Mouse (Mus musculus) urinary bladder, postnatal 4 days (tissue): ENCODE results near the gene Erich6.

Source experiments
- DNase-seq, 2 experiments: peaks; one replicate each; pipeline ENCODE4 v3.0.0; 2021 to 2022; ENCODE audit warnings: low spot score in 2 of 2

Gene Erich6

GRCm38 (mm10) chr3:58636406-58637295, at the start of gene Erich6:
Gene Erich6 (minus strand): TSS chr3:58637207.
- peak in 1 of 2 experiments; percentile 24 for DNase-seq

DNA sequence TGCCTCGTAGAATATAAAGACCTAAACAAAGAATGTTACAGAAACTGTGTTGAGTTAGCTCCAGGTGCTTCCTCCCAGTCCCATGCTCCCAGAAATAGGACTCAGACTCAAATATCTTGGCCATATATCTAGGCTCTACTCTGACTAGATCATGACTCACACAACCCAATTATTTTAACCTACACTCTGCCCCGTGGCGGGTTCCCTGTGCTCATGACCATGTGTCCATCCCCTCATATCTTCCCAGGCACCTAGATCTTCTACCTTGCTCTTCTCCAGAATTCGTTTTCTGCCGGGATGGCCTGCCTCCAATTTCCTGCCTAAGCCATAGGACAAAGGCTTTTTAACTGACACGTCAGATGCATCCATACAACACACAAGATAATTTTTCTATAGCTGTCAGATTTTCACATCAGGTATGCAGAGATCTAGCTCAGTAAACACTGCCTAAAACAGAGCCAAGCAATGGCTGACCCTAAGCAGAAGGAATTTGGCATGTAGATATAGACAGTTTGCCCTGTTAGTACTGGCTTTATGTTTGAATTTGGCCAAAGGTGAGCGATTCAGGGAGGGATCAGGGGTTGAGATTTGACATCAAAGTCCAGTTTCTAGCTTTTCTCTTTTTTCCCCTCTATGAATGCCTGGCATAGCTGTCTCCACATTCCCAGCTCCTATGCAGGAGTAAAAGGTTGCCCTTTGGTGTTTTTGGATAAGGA, 49.4 kb upstream of the Erich6 start:
- DNase-seq, result no peak

DNA sequence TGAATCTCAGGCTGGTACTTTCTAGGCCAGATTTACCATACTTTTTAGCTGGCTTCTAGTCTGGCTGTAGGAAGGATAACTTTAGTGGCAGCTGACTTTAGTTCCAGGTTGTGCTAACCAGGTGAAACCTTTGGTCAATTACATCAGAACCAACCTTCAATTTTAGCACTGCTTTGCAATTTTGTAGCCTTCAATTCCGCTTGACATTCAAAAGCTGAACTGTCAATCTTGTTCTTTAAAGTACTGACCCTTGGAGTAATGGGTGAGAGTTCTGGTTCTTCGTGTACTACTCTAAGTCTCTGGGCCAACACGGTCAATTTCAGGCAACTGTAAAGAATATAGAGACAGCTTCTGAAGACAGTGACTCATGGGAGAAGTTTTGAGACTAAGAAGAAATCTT, 48.4 kb upstream of the Erich6 start:
- no peak for DNase-seq

DNA sequence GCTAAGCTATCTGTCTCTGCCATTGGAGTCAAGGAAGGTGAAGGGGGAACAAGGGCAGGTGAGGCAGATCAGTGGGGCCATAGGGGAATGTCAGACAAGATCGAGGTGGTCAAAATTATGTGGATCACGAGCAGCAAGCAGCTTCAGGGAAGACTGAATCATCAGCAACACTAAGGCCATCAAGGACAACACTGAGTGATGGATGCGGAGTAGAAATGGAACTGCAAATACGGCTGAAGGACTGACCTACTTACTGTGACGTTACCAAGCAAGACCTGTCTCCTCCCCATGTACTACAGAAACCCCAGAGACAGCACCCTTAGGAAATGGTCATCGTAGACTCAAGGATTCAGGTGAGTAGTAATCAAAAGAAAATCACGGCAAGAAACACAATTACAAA, 46.3 kb upstream of the Erich6 start:
- no peak for DNase-seq

- DNase-seq, result no peak
Observed at GRCm38 (mm10) chr3:58682336-58682735, 45.3 kb upstream of the Erich6 start.

DNA sequence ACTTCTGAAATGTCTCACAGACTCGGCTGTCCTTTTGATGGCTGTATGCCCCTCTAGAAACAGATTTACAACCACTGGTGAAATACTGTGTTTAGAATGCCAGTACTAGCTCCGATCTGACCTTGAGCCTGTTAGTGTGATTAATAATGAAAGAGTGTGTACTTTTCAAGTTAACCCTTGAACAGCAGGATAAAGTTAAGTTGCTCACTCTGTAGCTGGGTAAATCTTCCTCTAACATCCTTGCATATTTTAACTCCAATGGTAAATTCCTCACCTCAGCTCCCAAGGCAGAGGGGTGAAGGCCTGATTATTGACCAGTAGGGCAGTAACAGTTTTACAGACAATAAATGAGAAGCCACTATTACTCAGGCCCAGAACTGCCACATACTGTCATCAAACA, 44.8 kb upstream of the Erich6 start:
- DNase-seq, result no peak

DNA sequence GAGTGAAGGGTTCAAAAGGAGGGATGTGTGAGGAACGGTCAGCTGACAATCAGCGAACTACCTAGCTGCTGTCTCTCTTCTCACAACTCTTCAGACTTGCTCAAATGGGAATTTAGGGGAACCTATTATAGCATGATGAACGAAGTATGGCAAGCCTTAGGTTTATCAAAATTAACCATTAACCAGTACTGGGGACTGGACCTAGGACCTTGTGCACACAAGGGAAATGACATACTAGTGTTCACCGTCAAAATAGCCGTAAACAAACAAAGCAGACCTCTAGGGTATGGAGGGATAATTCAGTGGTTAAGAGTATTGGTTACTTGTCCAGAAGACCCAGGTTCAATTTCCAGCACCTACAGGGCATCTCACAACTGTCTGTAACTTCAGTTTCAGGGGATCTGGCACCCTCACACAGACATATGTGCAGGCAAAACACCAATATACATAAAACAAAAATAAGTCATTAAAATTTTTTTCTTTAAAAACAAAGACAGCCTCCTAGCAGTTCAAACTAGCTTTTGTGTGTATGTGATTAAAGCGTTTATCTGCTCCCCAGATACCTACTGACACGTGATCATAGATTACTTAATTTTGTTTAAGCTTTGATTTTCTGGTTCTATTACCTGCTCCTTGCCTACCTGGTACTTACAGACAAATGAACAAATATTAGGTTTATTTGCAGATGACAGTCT, 44.1 kb upstream of the Erich6 start:
- no peak for DNase-seq

DNA sequence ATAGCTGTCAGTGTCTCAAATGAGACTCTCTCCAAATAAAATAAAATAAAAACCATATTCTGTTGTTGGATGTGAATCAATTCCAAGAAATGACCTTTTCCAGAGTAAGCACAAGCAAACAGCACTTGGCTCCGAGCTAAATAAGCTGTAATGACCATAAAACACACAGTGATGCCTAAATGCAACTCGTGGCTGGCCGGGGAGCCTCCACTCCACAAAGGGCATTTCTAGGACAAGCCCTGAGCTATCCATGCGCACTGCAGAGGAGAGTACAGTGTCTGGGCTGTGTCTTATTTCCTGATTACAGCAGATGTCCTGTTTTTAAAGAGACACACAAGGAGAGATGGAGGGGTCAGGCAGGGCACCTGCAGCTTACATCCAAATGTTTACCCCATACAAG, 43.0 kb upstream of the Erich6 start:
- DNase-seq, result no peak

DNA sequence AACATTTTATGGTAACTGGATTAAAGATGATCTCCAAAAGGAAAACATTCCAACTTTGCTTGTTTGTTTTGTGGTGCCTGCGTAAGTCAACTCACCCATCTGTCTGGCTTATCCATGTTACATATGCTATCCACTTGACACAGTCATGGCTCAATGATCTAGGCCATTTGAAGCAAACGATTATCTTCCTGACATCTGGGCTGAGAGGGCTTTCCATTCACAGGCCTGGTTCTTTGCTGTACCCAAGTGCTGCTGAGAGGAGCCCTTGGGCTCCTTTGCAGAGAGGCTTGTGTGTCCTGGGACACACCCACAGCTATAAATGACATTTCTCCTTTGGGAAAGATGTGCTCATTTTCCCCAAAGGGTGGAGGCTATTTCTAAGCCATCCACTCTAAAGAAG, 41.9 kb upstream of the Erich6 start:
- DNase-seq, result no peak

DNA sequence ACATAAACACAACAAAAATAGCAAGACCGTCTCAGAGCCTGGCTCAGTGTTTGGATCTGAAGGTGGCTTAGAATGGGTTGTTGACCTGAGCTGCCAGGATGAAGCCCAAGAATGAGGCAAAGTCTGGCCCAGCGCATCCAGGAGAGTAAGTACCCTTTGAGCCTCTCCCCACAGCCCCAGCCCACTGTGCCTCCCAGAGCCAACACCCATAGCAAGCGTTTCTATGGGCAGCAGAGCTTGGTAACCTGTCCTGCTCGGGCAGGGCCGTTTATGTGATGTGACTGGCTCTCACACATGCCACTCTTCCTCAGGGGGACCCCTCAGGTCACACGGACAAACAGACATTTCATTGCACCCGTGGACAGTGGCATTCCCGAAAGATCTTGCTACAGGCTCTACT, 41.4 kb upstream of the Erich6 start:
- no peak for DNase-seq

DNA sequence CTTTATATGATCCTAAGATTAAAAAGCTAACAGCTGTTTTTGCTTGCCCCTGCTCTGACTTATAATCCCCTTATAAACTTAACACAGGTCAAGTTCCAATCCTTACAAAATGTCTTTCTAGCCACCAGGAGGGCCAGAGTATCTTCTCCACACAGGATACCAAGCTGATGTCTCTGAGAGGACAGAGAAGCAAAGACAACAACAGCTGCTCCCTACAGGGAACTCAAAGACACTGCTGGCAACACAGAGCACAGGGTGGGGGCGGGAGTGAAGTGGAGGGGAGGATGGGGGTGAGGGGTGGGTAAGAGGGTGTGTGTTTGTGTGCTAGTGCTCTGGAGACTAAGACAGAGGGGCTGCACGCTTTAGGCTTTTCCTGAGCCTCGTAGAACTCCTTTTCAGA, 40.6 kb upstream of the Erich6 start:
- DNase-seq, result no peak

DNA sequence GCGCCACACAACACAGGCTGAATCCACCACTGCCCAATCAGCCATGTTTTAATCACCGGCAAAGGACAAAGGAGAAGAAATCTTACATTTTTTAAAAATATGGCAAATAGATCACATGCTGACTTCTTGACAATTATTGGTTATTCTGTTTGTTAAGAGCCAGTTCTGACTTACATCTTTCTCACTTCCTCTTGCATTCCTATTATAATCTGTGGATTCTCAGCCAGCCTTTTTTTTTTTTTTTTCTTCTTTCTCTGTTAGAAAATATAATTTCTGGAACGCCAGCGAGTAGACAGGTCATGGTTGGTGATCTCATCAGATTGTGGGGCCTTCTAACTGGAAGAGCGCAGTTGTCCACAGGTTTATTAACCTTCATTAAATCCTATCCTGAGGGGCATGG, 36.3 kb upstream of the Erich6 start:
- DNase-seq, result no peak

- no peak for DNase-seq
Observed at GRCm38 (mm10) chr3:58672481-58673183, 35.6 kb upstream of the Erich6 start.

DNA sequence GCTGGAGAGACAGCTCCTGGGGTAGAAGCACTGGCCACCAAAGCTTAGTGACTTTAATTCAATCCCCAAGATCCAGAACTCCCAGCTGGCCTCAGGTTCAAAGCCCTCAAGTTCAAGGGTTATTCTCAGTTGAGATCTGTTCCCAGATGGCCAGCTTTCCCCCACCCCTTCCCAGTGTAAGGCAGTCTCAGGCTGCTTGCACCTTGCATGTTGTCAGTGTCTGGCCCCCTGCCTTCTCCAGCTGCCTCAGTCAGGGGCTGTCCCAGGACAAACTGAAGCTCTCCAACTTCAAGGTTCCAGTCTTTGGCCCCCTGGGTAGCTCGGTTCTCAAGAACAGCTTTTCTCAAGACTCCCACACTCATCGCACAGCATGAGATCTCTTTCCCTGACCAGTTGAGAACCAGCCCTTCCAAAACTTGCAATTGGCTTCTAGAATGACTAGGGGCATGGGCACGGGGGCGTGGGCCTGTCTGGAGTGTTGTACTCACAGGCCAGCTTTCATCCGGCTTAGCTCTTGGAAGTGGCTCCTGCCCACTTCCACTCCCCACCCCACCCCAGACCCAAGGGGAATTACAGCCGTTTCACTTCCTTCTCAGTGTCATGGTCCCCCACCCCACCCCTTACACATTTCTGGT, 34.7 kb upstream of the Erich6 start:
- DNase-seq, result no peak

GRCm38 (mm10) chr3:58663970-58664369, 27.0 kb upstream of the Erich6 start:
- DNase-seq, result no peak

- DNase-seq, result peak in 1 of 2 experiments; percentile 35
Observed at GRCm38 (mm10) chr3:58660636-58661035, 23.6 kb upstream of the Erich6 start.

GRCm38 (mm10) chr3:58657356-58657755, 20.3 kb upstream of the Erich6 start:
- no peak for DNase-seq

DNA sequence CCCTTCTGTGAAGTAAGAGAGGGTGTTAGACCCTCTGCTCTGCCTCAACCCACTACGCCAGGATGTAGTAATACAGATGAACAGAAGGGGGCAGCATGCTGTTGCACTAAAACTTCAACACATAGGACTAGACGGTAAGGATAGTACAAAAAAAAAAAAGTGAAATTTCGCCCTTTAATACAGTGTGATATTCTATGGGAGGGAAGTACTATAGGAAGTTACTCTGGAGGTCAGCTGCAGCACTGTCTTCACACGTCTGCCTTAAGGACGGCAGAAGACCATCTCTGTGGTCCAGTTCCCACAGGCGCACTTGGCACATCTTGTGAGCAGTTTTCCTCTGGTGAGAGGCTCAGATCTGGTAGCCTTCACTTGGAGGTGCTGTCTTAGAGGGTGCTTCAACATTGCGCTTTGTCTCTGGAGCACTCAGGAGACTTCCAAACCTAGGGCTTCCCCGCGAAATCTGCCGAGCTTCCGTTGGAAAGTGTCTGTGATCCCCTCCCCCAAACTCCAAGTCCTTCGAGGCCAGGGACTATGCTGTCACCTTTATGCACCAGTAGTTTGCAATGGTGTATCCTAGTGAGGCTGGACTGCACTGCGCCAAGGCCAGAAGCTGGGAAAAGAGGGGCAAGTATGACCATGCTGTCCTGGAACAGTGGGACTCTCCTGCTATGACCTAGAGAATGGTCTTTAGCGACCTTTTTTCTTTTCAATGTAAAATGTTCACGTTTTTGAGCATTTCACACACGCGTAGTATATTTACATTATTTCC, 18.5 kb upstream of the Erich6 start:
- no peak for DNase-seq

DNA sequence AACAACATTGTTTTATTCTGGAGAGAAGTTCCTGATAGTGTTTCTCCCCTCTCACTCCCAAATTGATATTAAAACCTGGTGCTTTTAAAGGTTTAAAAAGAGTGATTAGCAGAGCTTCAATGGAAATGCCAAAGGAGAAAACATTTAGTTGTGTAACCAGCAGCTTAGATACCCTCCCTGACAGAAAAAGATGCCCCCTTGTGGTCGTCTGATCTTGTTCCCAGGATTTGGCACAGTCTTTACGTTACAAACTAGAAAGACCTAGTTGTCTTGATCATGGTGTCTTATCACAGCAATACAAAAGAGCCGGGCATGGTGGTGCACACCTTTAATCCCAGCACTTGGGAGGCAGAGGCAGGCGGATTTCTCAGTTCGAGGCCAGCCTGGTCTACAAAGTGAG, 16.9 kb upstream of the Erich6 start:
- no peak for DNase-seq

- DNase-seq, result no peak
Observed at GRCm38 (mm10) chr3:58650328-58650727, 13.3 kb upstream of the Erich6 start.

- DNase-seq, result no peak
Observed at GRCm38 (mm10) chr3:58647179-58647578, 10.2 kb upstream of the Erich6 start.
